Mouse (Mus musculus): ENCODE results near the gene Med9.

- no peak for TF ChIP-seq EP300 (IDR thresholded peaks at IDR 0.05; ENCODE audit: insufficient read depth, low read depth, low read length)
- no peak for TF ChIP-seq POLR2A (IDR thresholded peaks at IDR 0.05; ENCODE audit: insufficient read depth, low read length)
These were observed 16.3 kb downstream of the Med9 start for GRCm38 (mm10) chr11:59964163-59964758.
